In genomic region chr5:108486148-108486547, GRCm38 (mm10) we compare ENCODE assay signal across 5 mouse cellular contexts. TPM values are rescaled to one million over a fixed set of nuclear protein-coding genes. Genes with fewer than 3 reads are reported as not detected.
"Had no signal": no experiment of that assay in that cellular context is flagged by ENCODE, and none has a peak within 500 bp of the region (broad histone marks: within the 10 kb centered on the region; RNA-seq: fewer than 3 reads in every experiment).

No protein-coding gene starts in this region.

RNA-seq across cellular contexts. Expression of gene Mfsd7a, which starts 37.5 kb away (rescaled TPM):
- polyA plus RNA-seq: liver, embryonic 11.5 days; lung, embryonic 14.5 days; midbrain, embryonic 13.5 days; midbrain, embryonic 14.5 days; neural tube, embryonic 11.5 days had no signal
